Mouse (Mus musculus) forebrain, embryonic 13.5 days (tissue): ENCODE results near the gene Cbfa2t3. TPM values are rescaled to one million over a fixed set of nuclear protein-coding genes. Genes with fewer than 3 reads are reported as not detected.
"Not testable (repeated sequence)": the region's sequence is repeated elsewhere in the genome, so short reads cannot be mapped to it uniquely, and the experiment has no call there.

ENCODE experiments used
- ATAC-seq: fragments of 200-750 bp; cut with Nextera tagmentation; 2 replicates; pipeline ENCODE4 v1.8.0; 2017
- H3K27ac ChIP-seq: fragments of 300-500 bp; sonication (generic); 2 replicates; pipeline ENCODE4 v1.5.1; 2015; ENCODE audit warnings: inconsistent platforms, mild to moderate bottlenecking, moderate library complexity
- H3K27me3 ChIP-seq: fragments of 300-500 bp; sonication (generic); 2 replicates; pipeline ENCODE4 v1.6.1; 2015; ENCODE audit warnings: mild to moderate bottlenecking, inconsistent platforms
- H3K36me3 ChIP-seq: fragments of 300-500 bp; sonication (generic); 2 replicates; pipeline ENCODE4 v1.6.1; 2015; ENCODE audit warnings: mild to moderate bottlenecking, inconsistent platforms; ENCODE audit not compliant: poor library complexity, severe bottlenecking
- H3K4me1 ChIP-seq: fragments of 300-500 bp; sonication (generic); 2 replicates; pipeline ENCODE4 v1.6.1; 2015; ENCODE audit warnings: inconsistent platforms
- H3K4me2 ChIP-seq: fragments of 300-500 bp; sonication (generic); 2 replicates; pipeline ENCODE4 v1.6.1; 2015; ENCODE audit warnings: inconsistent platforms, mild to moderate bottlenecking, moderate library complexity
- H3K4me3 ChIP-seq: fragments of 300-500 bp; sonication (generic); 2 replicates; pipeline ENCODE4 v1.5.1; 2015; ENCODE audit warnings: mild to moderate bottlenecking, inconsistent platforms
- H3K9ac ChIP-seq: fragments of 300-500 bp; sonication (generic); 2 replicates; pipeline ENCODE4 v1.6.1; 2015; ENCODE audit warnings: mild to moderate bottlenecking, inconsistent platforms
- H3K9me3 ChIP-seq: fragments of 300-500 bp; sonication (generic); replicated peaks from 2 replicates; pipeline ENCODE4 v1.6.1; 2016; ENCODE audit warnings: inconsistent platforms
- WGBS: fragments of 180-500 bp; shearing (Covaris S2); methylation state at CpG from one replicate; pipeline ENCODE4 v1.1.7; 2015; 5-methylcytosine and 5-hydroxymethylcytosine counted together
- polyA plus RNA-seq: library from polyadenylated mRNA; unstranded; fragments of >200 nt; fragmentation: Nextera tagmentation; extraction: Ambion mirVana; gene quantifications from 2 replicates; pipeline ENCODE4 v1.2.1, GENCODE M21; 2015

Cbfa2t3 gene
- polyA plus RNA-seq, 1 experiment from 2014 or later: 13.9 TPM

DNA sequence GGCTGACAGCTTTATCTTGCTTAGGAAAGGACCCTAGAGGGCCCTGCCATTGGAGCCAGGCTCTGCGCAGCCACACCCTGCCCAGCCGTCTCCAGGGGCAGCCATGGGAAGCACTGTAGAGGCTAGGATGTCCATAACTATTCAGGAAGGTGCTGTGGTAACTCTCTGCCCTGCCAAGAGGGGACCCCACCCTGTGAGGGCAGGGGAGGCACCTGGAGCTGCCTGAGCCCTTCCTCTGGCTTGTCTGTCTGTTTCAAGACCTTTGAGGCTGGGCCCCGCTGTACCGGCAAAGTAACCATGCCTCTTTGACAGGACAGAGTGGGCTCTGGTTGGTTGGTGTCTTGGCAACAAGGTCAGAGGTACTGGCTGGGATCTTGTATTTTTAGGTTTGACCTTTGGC, 58.1 kb downstream of the Cbfa2t3 start:
- H3K27me3 ChIP-seq: no peaks in the 10 kb centered on the region; the same call in none of the 2 replicates
- H3K36me3 ChIP-seq: peaks cover 62% of the 10 kb centered on the region
- no peak overlapping the region for H3K4me2 ChIP-seq
- WGBS: 90% methylated on average over 4 of the region's 4 CpGs
- H3K4me1 ChIP-seq: peaks cover 31% of the 10 kb centered on the region
- no peak overlapping the region for H3K9ac ChIP-seq
- peak overlapping the region; percentile 22; the same call in 1 of the 2 replicates for H3K27ac ChIP-seq
- H3K4me3 ChIP-seq: no peak overlapping the region
- H3K9me3 ChIP-seq: no peaks in the 10 kb centered on the region
- ATAC-seq: no peak

DNA sequence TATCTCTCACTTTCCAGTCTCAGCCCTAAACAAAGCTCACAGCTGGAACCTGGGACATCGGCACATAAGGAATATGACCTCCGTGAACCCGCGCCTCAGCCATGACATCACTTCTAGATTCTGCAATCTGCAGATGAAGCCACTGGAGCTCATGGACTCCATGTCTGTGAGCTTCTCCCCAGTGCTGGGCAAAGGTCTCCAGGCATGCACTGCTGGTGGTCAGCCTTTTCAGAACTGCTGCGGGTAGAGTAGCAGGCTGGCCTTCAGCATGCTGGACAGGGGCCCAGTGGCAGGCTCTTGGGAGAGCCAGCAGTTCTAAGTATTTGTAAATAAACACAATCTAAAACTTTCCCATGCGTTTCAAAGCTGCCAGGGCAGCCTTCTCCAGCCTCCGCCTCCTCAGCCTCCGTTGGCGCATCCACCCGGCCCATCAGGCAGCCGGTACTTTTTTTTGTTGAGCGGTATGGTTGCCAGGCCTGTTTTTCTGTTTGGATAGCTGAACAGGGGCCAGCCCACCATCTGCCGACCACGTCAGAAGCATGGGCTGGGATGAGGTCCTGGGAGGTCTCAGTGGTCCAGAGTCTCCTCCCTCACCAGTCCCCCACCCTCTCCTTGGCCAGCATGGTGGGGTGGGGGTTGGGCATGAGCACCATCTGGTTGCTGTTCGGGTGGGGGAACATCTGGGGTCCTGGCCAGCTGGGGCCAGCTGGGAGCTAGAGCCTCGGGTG, 59.2 kb downstream of the Cbfa2t3 start:
- 47% methylated on average over 16 of the region's 16 CpGs for WGBS
- H3K9ac ChIP-seq: no peak overlapping the region
- H3K36me3 ChIP-seq: peaks cover 65% of the 10 kb centered on the region

DNA sequence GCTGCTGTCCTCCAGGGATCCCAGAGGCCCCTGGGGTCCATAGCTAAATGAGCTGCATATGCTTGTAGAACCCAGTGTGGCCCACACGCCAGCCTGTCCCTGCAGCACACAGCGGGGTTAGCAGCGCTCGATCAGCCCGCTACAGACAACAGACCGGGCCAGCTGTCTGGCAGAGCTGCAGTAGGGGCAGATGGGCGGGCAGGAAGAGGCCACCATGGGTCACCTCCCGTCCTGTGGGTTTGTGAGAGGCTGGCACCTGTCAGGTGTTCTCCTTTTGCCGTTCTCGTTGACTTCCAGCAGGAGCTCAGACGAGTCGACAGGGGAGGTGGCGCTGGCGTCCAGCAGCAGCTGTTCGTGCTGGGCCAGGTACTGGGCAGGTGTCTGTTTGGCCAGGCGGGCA, 60.3 kb downstream of the Cbfa2t3 start:
- Histone ChIP-seq H3K27me3 (no peaks in the 10 kb centered on the region; the same call in 1 of the 2 replicates), H3K9ac (no peak overlapping the region), H3K4me2 (no peak overlapping the region), H3K9me3 (no peaks in the 10 kb centered on the region), H3K4me1 (peaks cover 31% of the 10 kb centered on the region), H3K36me3 (peaks cover 72% of the 10 kb centered on the region), H3K4me3 (no peak overlapping the region), H3K27ac (0 out of 2 replicates have a peak overlapping the region, but pooled peaks have one; percentile 66)
- 83% methylated on average over 16 of the region's 16 CpGs for WGBS
- ATAC-seq: no peak

More for the DNA sequence above, 59.2 kb downstream of the Cbfa2t3 start:
- H3K4me2 ChIP-seq: no peak overlapping the region
- H3K9me3 ChIP-seq: no peaks in the 10 kb centered on the region
- H3K27ac ChIP-seq: peak overlapping the region; percentile 66
- peaks cover 31% of the 10 kb centered on the region for H3K4me1 ChIP-seq
- no peak overlapping the region for H3K4me3 ChIP-seq
- peak; percentile 54; the same call in 1 of the 2 replicates for ATAC-seq
- no peaks in the 10 kb centered on the region; the same call in 1 of the 2 replicates for H3K27me3 ChIP-seq

DNA sequence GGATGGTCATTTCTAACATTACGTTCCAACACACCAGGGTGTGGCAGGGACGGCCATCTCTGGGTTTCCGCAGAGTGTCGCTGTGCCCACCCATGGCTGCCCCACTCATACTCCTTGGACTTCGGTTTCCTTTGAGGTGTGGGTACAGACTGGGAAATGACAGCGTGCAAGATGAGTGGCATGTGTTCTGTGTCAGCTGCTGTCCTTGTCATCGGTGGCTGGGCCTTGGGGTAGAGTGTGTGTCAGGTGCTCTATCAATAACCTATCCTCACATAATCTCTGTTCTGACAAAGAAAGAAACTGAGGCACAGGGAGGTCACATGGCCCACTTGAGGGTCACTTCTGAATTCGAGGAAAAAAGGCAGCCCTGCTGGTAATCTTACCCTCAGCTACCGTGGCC, 61.7 kb downstream of the Cbfa2t3 start:
- Histone ChIP-seq H3K27me3 (no peaks in the 10 kb centered on the region; the same call in 1 of the 2 replicates), H3K9ac (no peak overlapping the region), H3K4me3 (no peak overlapping the region), H3K4me1 (peaks cover 31% of the 10 kb centered on the region), H3K9me3 (no peaks in the 10 kb centered on the region), H3K36me3 (peaks cover 76% of the 10 kb centered on the region), H3K4me2 (no peak overlapping the region), H3K27ac (no peak overlapping the region)
- no peak for ATAC-seq
- WGBS: 89% methylated on average over 9 of the region's 9 CpGs

DNA sequence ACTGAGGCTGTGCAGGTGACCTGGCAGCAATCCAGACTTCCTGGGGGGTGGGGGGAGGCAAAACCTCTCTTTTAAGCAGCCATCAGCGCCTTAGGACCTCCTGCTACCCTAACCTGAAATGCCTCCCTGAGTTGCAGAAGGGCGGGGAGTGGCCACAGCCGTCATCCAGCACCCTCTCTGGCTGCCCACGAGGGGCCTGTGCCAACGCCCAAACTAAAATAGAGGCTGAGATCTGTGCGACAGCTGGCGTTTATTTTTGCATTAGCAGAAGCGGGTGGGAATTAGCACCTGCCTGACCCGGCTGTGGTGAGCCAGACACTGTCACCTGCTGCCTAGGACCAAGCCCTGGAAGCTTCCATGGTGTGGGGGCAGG, 62.1 kb downstream of the Cbfa2t3 start:
- no peaks in the 10 kb centered on the region; the same call in 1 of the 2 replicates for H3K27me3 ChIP-seq
- no peak overlapping the region for H3K27ac ChIP-seq
- no peak overlapping the region for H3K4me3 ChIP-seq
- peaks cover 79% of the 10 kb centered on the region for H3K36me3 ChIP-seq
- H3K4me1 ChIP-seq: peaks cover 31% of the 10 kb centered on the region
- no peak overlapping the region for H3K4me2 ChIP-seq
- 65% methylated on average over 9 of the region's 9 CpGs for WGBS
- no peaks in the 10 kb centered on the region for H3K9me3 ChIP-seq
- no peak for ATAC-seq
- H3K9ac ChIP-seq: no peak overlapping the region

DNA sequence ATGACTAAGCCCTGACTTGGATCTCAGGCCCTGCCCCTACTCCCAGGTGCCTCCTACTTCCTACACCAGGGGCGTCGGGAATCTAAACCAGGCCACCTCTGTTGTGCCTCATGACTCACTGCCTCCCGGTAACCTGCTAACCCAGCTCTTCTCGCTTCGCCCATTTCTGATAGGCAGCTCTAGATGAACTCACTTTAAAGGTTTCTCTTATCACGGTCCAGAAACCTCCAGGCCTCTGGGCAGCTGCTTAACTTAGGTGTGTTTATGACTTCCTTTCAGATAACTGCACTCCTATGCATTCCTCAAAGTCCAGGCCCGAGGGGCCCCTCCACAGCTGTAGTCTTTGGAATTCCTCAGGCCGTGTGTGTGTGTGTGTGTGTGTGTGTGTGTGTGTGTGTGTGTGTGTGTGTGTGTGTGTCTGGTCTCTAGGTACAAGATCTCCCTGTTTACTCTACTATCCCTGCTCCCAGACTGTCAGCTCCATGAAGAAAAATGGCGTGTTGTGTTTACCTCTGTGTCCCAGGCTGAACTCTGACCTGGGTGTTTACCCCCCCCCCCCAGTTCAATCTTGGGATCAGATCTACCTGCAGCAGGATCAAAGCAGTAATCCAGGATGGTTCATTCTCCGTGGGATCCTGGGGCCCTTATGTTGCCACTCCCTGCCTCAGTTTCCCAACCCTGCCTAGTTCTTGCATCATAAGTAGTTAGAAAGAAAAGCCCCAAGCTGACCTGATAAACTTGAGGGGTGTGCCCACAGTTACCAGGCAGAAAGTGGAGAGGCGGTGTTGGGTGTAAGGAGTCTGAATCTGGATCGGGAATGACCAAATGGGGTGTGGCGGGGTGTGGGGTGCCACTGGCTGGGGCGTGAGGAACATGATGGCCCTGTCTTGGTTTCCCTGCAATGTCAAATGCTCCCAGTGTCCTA, 62.8 kb downstream of the Cbfa2t3 start:
- 82% methylated on average over 14 of the region's 14 CpGs for WGBS
- Histone ChIP-seq H3K9me3 (no peaks in the 10 kb centered on the region), H3K4me1 (peaks cover 30% of the 10 kb centered on the region), H3K27me3 (no peaks in the 10 kb centered on the region; the same call in 1 of the 2 replicates), H3K4me3 (no peak overlapping the region), H3K36me3 (peaks cover 78% of the 10 kb centered on the region), H3K27ac (no peak overlapping the region), H3K9ac (no peak overlapping the region), H3K4me2 (no peak overlapping the region)
- ATAC-seq: no peak

DNA sequence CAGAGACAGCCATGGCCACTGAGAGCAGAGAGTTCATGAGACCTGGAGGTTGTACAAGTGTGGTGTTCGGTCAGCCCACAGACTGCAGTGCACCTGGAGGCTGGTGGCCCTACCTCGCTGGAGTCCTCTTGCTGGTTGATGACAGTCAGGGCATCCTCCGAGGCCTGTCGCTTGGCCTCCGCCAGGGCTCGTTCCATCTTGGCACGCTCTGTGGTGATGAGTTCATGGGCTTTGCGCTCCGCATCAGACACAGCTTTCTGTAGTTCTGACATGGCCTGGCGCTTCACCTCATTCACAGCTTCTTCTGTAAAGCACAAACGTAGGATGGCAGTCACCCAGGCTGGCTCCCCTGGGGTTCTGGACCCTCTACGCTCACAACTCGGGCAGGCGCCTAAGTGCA, 65.7 kb downstream of the Cbfa2t3 start:
- H3K36me3 ChIP-seq: peaks cover 77% of the 10 kb centered on the region
- peaks cover 12% of the 10 kb centered on the region; the same call in 1 of the 2 replicates for H3K4me1 ChIP-seq
- no peak overlapping the region for H3K27ac ChIP-seq
- no peak for ATAC-seq
- peaks cover 14% of the 10 kb centered on the region; the same call in 1 of the 2 replicates for H3K27me3 ChIP-seq
- H3K9me3 ChIP-seq: no peaks in the 10 kb centered on the region
- WGBS: 91% methylated on average over 14 of the region's 14 CpGs
- no peak overlapping the region for H3K9ac ChIP-seq
- H3K4me2 ChIP-seq: no peak overlapping the region
- H3K4me3 ChIP-seq: no peak overlapping the region

DNA sequence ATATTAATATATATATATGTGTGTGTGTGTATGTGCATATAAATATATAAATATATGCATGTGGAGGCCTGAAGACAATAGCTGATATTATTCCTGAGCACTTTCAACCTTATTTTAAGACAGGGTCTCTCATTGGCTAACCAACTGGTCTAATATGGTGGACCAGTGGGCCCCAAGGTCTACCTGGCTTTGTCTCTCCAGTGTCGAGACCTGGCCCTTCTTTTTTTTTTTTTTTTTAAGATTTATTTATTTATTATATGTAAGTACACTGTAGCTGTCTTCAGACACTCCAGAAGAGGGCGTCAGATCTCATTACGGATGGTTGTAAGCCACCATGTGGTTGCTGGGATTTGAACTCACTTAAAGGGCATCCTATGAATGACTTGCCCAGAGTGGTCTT, 66.8 kb downstream of the Cbfa2t3 start:
- peaks cover 70% of the 10 kb centered on the region for H3K36me3 ChIP-seq
- WGBS: 75% methylated on average over 3 of the region's 3 CpGs
- not testable (repeated sequence) for H3K4me2 ChIP-seq, H3K9ac ChIP-seq, H3K4me3 ChIP-seq, H3K27ac ChIP-seq, H3K9me3 ChIP-seq, ATAC-seq
- peaks cover 11% of the 10 kb centered on the region; the same call in 1 of the 2 replicates for H3K4me1 ChIP-seq
- H3K27me3 ChIP-seq: peaks cover 14% of the 10 kb centered on the region; the same call in 1 of the 2 replicates

DNA sequence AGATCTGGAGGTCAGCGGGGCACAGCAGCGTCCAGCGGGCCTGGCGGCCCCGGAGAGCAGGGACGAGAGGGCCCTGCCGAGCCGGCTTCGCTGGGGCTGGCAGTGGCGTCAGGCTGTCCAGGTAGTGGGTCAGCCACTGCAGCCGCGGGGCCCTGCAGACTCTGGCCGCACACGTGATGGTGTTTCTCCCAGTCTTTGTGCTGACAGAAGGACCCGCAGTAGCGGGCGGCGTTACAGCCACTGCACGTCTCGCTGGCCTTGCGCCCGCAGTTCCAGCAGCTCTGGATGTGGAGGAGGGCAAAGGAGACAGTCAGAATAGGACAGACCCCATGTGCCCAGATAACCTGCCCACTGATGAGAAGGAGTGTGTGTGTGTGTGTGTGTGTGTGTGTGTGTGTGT, 68.2 kb downstream of the Cbfa2t3 start:
- H3K9ac ChIP-seq: no peak overlapping the region
- no peak overlapping the region for H3K27ac ChIP-seq
- no peaks in the 10 kb centered on the region for H3K9me3 ChIP-seq
- H3K4me3 ChIP-seq: no peak overlapping the region
- peaks cover 14% of the 10 kb centered on the region; the same call in 1 of the 2 replicates for H3K27me3 ChIP-seq
- peaks cover 55% of the 10 kb centered on the region for H3K36me3 ChIP-seq
- H3K4me2 ChIP-seq: peak overlapping the region; percentile 24; the same call in 1 of the 2 replicates
- peaks cover 6% of the 10 kb centered on the region; the same call in 1 of the 2 replicates for H3K4me1 ChIP-seq
- 58% methylated on average over 22 of the region's 22 CpGs for WGBS
- no peak; the same call in 1 of the 2 replicates for ATAC-seq

DNA sequence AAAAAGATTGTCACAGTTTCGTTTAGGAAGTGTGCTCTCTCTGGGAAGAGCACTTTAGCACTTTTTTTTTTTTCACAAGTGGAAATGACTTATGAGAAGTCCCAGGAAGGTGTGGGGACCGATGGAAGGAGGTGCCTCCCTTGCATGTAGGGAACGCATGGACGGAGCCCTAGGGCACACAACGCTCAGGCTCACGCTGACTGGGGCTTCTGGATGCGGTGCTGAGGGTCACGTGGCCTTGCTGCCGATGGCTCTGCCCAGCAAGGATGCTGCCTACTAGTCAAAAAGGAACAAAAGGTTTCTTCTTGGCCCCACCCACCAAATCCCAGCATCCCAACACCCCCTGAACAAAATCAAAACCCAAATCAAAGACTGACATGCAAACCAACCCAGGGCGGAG, 69.5 kb downstream of the Cbfa2t3 start:
- H3K27me3 ChIP-seq: peaks cover 14% of the 10 kb centered on the region; the same call in 1 of the 2 replicates
- H3K27ac ChIP-seq: no peak overlapping the region
- WGBS: 22% methylated on average over 10 of the region's 10 CpGs
- H3K9ac ChIP-seq: no peak overlapping the region
- peaks cover 6% of the 10 kb centered on the region; the same call in 1 of the 2 replicates for H3K4me1 ChIP-seq
- peaks cover 42% of the 10 kb centered on the region for H3K36me3 ChIP-seq
- no peak overlapping the region for H3K4me3 ChIP-seq
- ATAC-seq: no peak
- no peaks in the 10 kb centered on the region for H3K9me3 ChIP-seq
- no peak overlapping the region for H3K4me2 ChIP-seq

DNA sequence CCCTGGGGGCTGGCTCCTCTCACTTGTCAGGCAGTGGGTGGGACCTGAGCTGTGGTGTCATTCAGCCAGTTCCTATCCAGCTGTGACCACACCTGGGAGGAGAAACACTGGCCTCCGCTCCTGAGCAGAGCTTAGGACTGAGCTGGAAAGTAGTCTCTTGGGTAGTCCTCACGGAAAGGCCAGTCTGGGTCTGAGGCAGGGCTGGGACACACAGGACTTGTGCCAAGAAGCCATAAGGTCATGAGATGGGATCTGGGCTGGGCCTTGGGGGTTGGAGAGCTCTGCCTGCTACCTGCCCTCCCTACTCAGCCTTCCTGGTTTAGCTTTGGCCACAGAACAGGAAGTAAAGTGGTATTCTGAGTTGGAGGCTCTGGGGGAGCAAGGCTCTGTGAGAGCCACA, 72.0 kb downstream of the Cbfa2t3 start:
- no peak overlapping the region for H3K4me2 ChIP-seq
- ATAC-seq: no peak
- H3K9ac ChIP-seq: no peak overlapping the region
- peaks cover 14% of the 10 kb centered on the region; the same call in 1 of the 2 replicates for H3K27me3 ChIP-seq
- no peaks in the 10 kb centered on the region for H3K9me3 ChIP-seq
- 64% methylated on average over 2 of the region's 2 CpGs for WGBS
- peaks cover 18% of the 10 kb centered on the region for H3K36me3 ChIP-seq
- no peak overlapping the region for H3K27ac ChIP-seq
- peaks cover 6% of the 10 kb centered on the region; the same call in 1 of the 2 replicates for H3K4me1 ChIP-seq
- H3K4me3 ChIP-seq: no peak overlapping the region

DNA sequence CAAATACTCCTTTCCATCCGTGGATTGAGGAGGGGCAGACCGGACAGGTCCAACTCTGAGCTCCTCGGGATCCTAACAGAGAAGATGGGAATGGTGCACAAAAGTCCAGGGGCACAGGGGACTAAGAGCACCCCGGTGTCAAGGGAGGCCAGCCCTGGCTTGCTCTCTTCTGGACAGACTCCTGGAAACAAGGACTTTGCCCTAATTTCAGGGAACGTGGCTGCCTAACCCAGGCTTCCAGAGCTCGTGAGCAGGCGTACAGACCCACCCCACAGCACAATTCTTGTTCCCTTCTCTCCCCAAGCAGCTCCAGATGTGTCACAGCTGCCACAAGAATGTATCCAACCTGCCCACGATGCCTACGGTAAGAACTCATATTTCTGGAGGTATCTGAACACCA, 73.1 kb downstream of the Cbfa2t3 start:
- no peak for ATAC-seq
- no peak overlapping the region for H3K4me2 ChIP-seq
- no peak overlapping the region for H3K9ac ChIP-seq
- H3K4me3 ChIP-seq: no peak overlapping the region
- H3K27ac ChIP-seq: no peak overlapping the region
- H3K36me3 ChIP-seq: peaks cover 17% of the 10 kb centered on the region
- no peaks in the 10 kb centered on the region for H3K9me3 ChIP-seq
- H3K27me3 ChIP-seq: peaks cover 13% of the 10 kb centered on the region; the same call in 1 of the 2 replicates
- H3K4me1 ChIP-seq: peaks cover 6% of the 10 kb centered on the region; the same call in 1 of the 2 replicates
- 81% methylated on average over 9 of the region's 9 CpGs for WGBS
